Mouse (Mus musculus) heart, adult 2 months (tissue): ENCODE results near the gene Ube4b. TPM values are rescaled to one million over a fixed set of nuclear protein-coding genes. Genes with fewer than 3 reads are reported as not detected.

Source experiments
- DNase-seq, 2 experiments: peaks; one replicate each; pipeline ENCODE4 v3.0.0; 2021
- H3K27ac ChIP-seq: fragments of 200-600 bp; 2 replicates; pipeline ENCODE4 v1.8.1; 2022
- H3K27me3 ChIP-seq: fragments of 200-500 bp; 2 replicates; pipeline ENCODE4 v1.6.1; 2012; ENCODE audit warnings: mild to moderate bottlenecking, low read length, inconsistent platforms, mixed read lengths; ENCODE audit not compliant: control insufficient read depth, insufficient read depth
- H3K36me3 ChIP-seq: fragments of 200-500 bp; 2 replicates; pipeline ENCODE4 v1.6.1; 2012; ENCODE audit warnings: low read length, inconsistent platforms; ENCODE audit not compliant: control insufficient read depth, insufficient read depth
- H3K4me1 ChIP-seq: fragments of 200-500 bp; 2 replicates; pipeline ENCODE4 v1.6.1; 2011; ENCODE audit warnings: low read length; ENCODE audit not compliant: control insufficient read depth, insufficient read depth
- H3K4me3 ChIP-seq: fragments of 200-600 bp; 2 replicates; pipeline ENCODE4 v1.8.1; 2022
- H3K79me2 ChIP-seq: fragments of 200-500 bp; replicated peaks from 2 replicates; pipeline ENCODE4 v1.6.1; 2012; ENCODE audit warnings: mild to moderate bottlenecking, inconsistent platforms, low read length, moderate library complexity, mixed read lengths; ENCODE audit not compliant: control insufficient read depth, insufficient read depth
- H3K9ac ChIP-seq: fragments of 200-500 bp; 2 replicates; pipeline ENCODE4 v1.6.1; 2012; ENCODE audit warnings: low read depth, mild to moderate bottlenecking, control low read depth, inconsistent platforms, low read length, mixed read lengths
- CTCF ChIP-seq: fragments of 200-600 bp; IDR thresholded peaks from 2 replicates; pipeline ENCODE4 v1.8.1; 2022; ENCODE audit warnings: antibody characterized with exemption, mild to moderate bottlenecking, moderate library complexity
- EP300 ChIP-seq: fragments of 200-500 bp; IDR thresholded peaks from 2 replicates; pipeline ENCODE4 v1.6.1; 2011; ENCODE audit warnings: low read depth, low read length, control low read depth; ENCODE audit not compliant: insufficient read depth
- POLR2A ChIP-seq: fragments of 200-500 bp; IDR thresholded peaks from 2 replicates; pipeline ENCODE4 v1.6.1; 2011; ENCODE audit warnings: mild to moderate bottlenecking, low read depth, low read length, control low read depth; ENCODE audit not compliant: insufficient read depth
- WGBS: fragments of 180-500 bp; shearing (Covaris S2); methylation state at CpG from one replicate; pipeline ENCODE4 v1.1.7; 2018; 5-methylcytosine and 5-hydroxymethylcytosine counted together
- intact Hi-C: fragments of 180-260 bp; cut with DNase I; formaldehyde crosslinking; loops from one replicate; pipeline ENCODE4 v1.15.1; 2025
- polyA plus RNA-seq: library from polyadenylated mRNA; depleted of rRNA; stranded (reverse); fragments of >200 nt; gene quantifications from 2 replicates; pipeline ENCODE4 v1.2.3, GENCODE M21; 2012
- total RNA-seq, 2 experiments: library from RNA; stranded (reverse); gene quantifications; 2 replicates each; pipeline ENCODE4 v1.2.3; 2021

Ube4b gene
- total and polyA plus RNA-seq, 3 experiments = 39.6 to 41.6 (median 40.2) TPM

- intact Hi-C loops = loop anchor here (5.0 kb wide), 1 partner anchor 34 kb away; no protein-coding TSS in a partner anchor
- no peak for DNase-seq
- Histone ChIP-seq H3K27ac (no peak overlapping the region), H3K27me3 (no peaks in the 10 kb centered on the region), H3K4me1 (peaks cover 26% of the 10 kb centered on the region), H3K36me3 (peaks cover 6% of the 10 kb centered on the region; the same call in 1 of the 2 replicates), H3K4me3 (no peak overlapping the region), H3K9ac (no peak overlapping the region), H3K79me2 (0 out of 2 replicates have a peak, but pooled peaks cover 1% of the 10 kb centered on the region)
- TF ChIP-seq EP300 (no peak), POLR2A (no peak), CTCF (no peak)
- 59% methylated on average over 21 of the region's 21 CpGs for WGBS
Measured at GRCm38 (mm10) chr4:149396433-149397306, 29.9 kb downstream of the Ube4b start.

- no peak for TF ChIP-seq POLR2A
- TF ChIP-seq EP300 = no peak
- TF ChIP-seq CTCF = no peak
- no peaks in the 10 kb centered on the region for H3K79me2 ChIP-seq
- no peak overlapping the region for H3K9ac ChIP-seq
- intact Hi-C loops = loop anchor here (5.0 kb wide), 1 partner anchor 33 kb away; no protein-coding TSS in a partner anchor
- H3K36me3 ChIP-seq = peaks cover 6% of the 10 kb centered on the region; the same call in 1 of the 2 replicates
- H3K4me1 ChIP-seq = peaks cover 19% of the 10 kb centered on the region
- no peak overlapping the region for H3K4me3 ChIP-seq
- peak in 1 of 2 experiments; percentile 61 for DNase-seq
- WGBS = 48% methylated on average over 6 of the region's 6 CpGs
- no peaks in the 10 kb centered on the region for H3K27me3 ChIP-seq
- no peak overlapping the region for H3K27ac ChIP-seq
Measured at GRCm38 (mm10) chr4:149395581-149395980, 31.0 kb downstream of the Ube4b start.

- H3K4me3 ChIP-seq = no peak overlapping the region
- H3K27me3 ChIP-seq = no peaks in the 10 kb centered on the region
- no peak overlapping the region for H3K9ac ChIP-seq
- peaks cover 6% of the 10 kb centered on the region; the same call in 1 of the 2 replicates for H3K36me3 ChIP-seq
- intact Hi-C loops = no loop called here
- peaks cover 19% of the 10 kb centered on the region for H3K4me1 ChIP-seq
- TF ChIP-seq EP300 (no peak), POLR2A (no peak), CTCF (no peak)
- 75% methylated on average over 4 of the region's 4 CpGs for WGBS
- no peak for DNase-seq
- no peak overlapping the region for H3K27ac ChIP-seq
- no peaks in the 10 kb centered on the region for H3K79me2 ChIP-seq
Measured at GRCm38 (mm10) chr4:149394292-149394691, 32.3 kb downstream of the Ube4b start.

- intact Hi-C loops = no loop called here
Measured at GRCm38 (mm10) chr4:149393311-149393995, 33.1 kb downstream of the Ube4b start.

DNA sequence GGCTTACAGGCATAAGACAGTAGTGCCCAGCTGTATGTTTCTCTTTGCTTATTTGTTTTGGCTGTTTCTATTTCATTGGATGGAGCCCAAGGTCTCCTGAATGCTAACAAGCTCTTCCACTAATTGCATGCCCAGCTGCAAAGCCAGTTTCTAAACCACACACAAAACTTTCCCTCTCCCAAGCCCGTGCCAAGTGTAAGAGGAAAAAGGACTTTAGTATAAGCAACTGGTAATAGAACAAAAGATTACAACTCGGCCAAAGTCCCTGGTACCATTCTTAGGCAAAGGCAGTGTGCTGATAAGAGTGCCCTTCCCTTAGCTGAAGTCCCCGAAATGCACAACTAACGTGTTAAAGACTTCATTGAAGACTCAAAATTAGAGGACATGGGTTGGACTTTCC is 34.2 kb downstream of the Ube4b start:
- Histone ChIP-seq H3K9ac (no peak overlapping the region), H3K27ac (no peak overlapping the region), H3K27me3 (no peaks in the 10 kb centered on the region), H3K79me2 (no peaks in the 10 kb centered on the region; the same call in 1 of the 2 replicates), H3K36me3 (peaks cover 6% of the 10 kb centered on the region; the same call in 1 of the 2 replicates), H3K4me3 (no peak overlapping the region), H3K4me1 (peaks cover 19% of the 10 kb centered on the region)
- TF ChIP-seq CTCF = no peak
- TF ChIP-seq POLR2A = no peak
- no peak for TF ChIP-seq EP300
- 27% methylated on average over 4 of the region's 4 CpGs for WGBS
- intact Hi-C loops = no loop called here
- no peak for DNase-seq

More at GRCm38 (mm10) chr4:149393311-149393995, 33.1 kb downstream of the Ube4b start:
- Histone ChIP-seq H3K9ac (no peak overlapping the region), H3K4me1 (peaks cover 19% of the 10 kb centered on the region), H3K27ac (no peak overlapping the region), H3K36me3 (peaks cover 6% of the 10 kb centered on the region; the same call in 1 of the 2 replicates), H3K79me2 (no peaks in the 10 kb centered on the region; the same call in 1 of the 2 replicates), H3K27me3 (no peaks in the 10 kb centered on the region), H3K4me3 (no peak overlapping the region)
- no peak for TF ChIP-seq POLR2A
- TF ChIP-seq EP300 = no peak
- no peak for TF ChIP-seq CTCF
- no peak for DNase-seq
- 88% methylated on average over 12 of the region's 12 CpGs for WGBS

GRCm38 (mm10) chr4:149381001-149381400 is 45.5 kb downstream of the Ube4b start:
- WGBS = 70% methylated on average over 7 of the region's 7 CpGs
- Histone ChIP-seq H3K4me3 (no peak overlapping the region), H3K79me2 (no peaks in the 10 kb centered on the region; the same call in none of the 2 replicates), H3K27ac (no peak overlapping the region), H3K27me3 (no peaks in the 10 kb centered on the region), H3K4me1 (no peaks in the 10 kb centered on the region), H3K36me3 (no peaks in the 10 kb centered on the region), H3K9ac (no peak overlapping the region)
- no peak for TF ChIP-seq POLR2A
- no peak for TF ChIP-seq EP300
- TF ChIP-seq CTCF = no peak
- DNase-seq = no peak
- intact Hi-C loops = no loop called here
